Mouse (Mus musculus): ENCODE measurements around the gene Dnajb1. TPM values are rescaled to one million over a fixed set of nuclear protein-coding genes. Genes with fewer than 3 reads are reported as not detected.

The Dnajb1 gene
- total RNA-seq, 2 experiments from 2014 or later: 5.2 to 5.8 TPM

DNA sequence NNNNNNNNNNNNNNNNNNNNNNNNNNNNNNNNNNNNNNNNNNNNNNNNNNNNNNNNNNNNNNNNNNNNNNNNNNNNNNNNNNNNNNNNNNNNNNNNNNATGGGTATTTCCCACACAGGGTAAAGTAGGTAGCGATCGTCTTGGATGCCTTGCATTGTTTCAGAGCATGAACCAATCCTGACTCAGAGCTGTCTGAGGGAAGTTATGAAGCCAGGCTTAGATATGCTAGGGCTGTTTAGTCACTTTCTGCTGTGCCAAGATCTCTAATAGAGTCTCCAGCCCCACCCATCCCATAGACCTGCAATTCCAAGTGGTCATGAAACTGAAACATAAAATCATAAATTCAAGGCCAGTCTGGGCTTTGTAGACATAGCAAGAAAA, 5.4 kb upstream of the Dnajb1 start:
- no peak for DNase-seq
- intact Hi-C loops (cut with DNase I): no loop called here

DNA sequence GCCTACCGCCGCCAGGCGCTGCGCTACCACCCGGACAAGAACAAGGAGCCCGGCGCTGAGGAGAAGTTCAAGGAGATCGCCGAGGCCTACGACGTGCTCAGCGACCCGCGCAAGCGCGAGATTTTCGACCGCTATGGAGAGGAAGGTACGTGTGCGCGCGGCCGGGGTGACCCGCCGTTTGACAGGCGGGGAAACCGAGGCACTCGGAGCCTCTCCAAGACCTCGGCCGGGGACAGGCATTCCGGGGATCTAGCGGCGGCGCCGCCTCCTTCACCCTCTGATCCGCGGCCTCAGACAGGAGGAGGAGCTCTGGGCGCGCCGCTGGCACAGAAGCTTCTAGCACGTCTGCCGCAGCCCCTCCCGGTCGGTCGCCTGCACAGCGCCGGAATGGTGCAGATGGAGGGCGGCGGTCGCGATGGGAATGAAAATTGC, 421 bp downstream of the Dnajb1 start:
- peak in 1 of 2 experiments; percentile 73 for DNase-seq
- intact Hi-C loops (cut with DNase I): loop anchor here (5.0 kb wide), 1 partner anchor 41 kb away; the partner anchor contains the start of gene Ndufb7

DNA sequence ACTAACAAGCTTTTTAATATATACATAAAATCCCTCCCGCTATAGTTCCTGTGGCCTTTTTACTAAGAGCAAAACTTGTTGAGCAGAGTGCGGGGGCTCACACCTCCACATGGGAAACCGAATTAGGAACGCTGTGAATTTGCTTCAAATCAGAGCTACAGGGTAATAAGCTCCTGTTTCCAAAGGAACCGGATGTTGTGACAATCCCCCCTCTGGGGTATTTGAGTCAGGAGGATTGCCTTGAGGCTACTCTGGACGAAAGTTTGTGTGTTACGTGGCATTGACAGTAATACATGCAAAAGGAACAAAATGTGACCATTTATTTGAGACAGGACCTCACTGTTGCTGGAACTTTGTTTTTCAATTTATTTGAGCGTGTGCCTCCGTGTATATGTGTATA, 1.1 kb downstream of the Dnajb1 start:
- no peak for DNase-seq
- intact Hi-C loops (cut with DNase I): loop anchor here (5.0 kb wide), 1 partner anchor 42 kb away; the partner anchor contains the start of gene Ndufb7

DNA sequence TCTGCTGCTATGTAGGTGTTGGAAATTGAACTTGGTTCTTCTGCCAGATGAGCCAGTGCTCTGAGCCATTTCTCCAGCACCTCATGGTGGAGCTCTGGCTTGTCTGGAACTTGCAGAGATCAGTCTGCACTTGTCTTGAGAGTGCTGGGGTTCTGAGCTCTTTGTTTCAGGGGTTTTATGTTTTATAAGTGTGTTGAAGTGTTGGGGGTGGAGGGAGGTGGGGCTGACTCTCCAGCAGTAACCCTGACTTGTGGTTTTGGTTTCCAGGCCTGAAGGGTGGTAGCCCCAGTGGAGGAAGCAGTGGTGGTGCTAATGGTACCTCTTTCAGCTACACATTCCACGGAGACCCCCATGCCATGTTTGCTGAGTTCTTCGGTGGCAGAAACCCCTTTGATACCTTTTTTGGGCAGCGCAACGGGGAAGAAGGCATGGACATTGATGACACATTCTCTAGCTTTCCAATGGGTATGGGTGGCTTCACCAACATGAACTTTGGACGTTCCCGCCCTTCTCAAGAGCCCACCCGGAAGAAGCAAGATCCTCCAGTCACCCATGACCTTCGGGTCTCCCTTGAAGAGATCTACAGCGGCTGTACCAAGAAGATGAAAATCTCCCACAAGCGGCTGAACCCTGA, 1.7 kb downstream of the Dnajb1 start:
- intact Hi-C loops (cut with DNase I): loop anchor here (5.0 kb wide), 1 partner anchor 42 kb away; the partner anchor contains the start of gene Ndufb7
- DNase-seq: no peak

DNA sequence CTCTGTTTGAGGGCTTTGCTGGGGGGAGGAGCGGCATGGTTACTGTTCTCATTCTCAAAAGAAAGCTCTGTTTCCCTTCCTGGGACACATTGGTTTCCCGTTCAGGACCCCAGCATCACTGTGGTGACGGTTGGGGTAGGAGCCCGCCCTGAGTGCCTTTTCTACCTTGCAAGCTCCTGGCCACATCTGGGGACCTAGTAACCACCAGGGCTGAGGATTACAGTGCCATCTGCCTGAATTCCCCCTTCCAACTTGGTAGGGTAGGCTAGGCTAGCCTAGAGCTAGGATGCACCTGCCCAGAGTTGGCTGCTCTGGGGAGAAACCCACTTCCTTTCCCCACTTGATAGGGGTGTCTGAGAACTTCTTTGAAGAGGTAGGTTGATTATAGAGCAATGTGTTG, 3.9 kb downstream of the Dnajb1 start:
- DNase-seq: no peak
- intact Hi-C loops (cut with DNase I): no loop called here

DNA sequence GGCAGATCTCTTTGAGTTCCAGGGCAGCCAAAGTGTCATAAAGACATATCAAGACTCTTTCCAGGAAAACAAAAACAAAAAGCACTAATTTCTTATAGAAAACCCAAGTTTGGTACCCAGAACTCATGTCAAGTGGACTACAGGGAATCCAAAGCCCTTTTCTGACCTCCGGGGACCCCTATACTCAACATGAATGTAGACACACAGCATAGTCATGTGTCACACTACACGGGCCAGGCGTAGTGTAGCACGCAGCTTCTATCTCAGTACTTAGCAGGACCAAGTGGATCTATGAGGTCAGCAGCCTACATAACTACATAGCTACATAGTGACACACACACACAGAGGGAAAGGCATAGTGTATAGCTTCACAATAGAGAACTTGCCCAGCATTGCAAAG, 5.7 kb downstream of the Dnajb1 start:
- DNase-seq: no peak
- intact Hi-C loops (cut with DNase I): no loop called here

DNA sequence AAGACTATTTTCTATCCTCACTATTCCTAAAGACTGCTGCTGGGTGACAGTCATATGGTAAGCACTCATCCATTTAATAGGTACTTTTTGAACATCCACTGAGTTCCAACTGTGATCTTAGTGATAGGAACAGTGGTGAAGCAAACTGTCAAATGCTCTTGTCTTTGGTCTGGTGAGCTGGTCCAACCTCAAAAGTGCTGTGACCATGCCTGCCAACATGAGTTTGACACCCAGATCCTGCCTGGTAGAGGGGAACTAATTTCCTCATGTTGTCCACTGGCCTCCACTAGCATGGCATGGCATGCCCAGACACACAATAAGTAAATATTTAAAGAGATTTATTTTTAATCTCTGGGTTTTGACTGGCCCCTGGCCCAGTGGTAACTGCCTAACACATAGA, 8.6 kb downstream of the Dnajb1 start:
- intact Hi-C loops (cut with DNase I): no loop called here
- no peak for DNase-seq

DNA sequence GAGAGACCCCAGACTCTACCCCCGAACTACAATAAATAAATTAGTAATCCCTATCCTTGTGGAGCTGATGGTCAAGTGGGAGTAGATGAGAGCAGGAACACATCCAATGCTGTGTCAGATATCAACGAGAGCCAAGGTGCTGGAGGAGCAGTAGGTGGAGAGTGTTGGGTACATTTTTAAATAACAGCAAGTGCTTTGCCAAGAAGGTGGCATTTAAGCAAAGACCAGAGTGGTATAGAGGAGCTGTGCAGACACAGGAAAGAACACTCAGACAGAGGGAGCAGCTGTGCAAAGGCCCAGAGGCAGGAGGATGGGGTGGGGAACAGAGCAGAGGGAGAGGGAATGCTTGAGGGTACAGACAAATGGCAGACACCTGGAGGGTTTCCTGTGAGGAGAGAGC, 9.1 kb downstream of the Dnajb1 start:
- intact Hi-C loops (cut with DNase I): no loop called here
- DNase-seq: no peak

DNA sequence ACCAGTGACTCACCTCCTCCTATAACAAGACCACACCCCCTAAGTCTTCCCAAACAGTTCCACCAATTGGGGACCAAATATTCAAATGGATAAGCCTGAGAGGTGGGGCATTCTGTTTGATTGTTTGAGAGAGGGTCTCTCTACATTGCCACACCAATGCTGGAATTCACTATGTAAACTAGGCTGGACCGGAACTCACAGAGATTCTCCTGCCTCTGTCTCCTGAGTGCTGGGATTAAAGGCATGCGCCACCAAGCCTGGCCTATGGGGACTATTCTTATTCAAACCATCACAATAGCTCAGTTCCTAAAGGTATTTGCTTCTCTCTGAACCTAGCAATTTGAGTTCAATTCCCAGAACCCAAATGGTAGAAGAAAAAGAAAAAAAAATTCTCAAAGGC, 10.6 kb downstream of the Dnajb1 start:
- intact Hi-C loops (cut with DNase I): no loop called here
- no peak for DNase-seq

DNA sequence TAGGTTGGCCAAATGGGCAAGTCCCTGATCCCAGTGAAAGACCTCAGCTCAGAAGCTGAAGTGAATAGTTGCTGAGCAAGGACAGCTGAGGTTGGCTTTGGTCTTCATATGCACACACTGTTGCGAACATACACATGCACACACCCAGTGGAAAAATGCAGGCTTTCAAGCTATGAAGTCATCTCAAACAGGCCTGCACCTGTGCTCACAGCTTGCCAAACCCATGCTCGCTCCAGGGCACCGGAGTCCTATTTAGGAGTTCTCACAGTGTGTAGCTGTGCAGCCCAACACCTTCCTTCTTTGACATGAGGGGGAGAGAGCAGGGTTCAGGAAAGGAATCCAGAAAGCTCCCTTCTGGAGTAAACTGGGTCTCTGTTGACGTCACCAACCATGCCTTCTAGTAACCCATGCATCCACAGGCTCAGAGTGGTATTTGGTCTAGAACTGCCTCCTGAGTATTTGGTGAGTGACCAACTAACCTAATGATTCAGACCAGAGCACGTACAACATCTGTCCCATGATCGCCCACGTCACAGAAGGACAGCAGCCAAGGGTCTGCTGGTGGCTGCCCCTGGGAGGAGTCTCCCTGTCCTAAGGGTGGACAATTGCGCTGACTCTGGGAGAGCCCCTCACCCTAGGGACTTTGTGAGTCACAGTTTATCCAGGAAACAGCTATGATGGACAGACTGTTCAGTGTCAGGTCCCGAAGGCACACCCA, 11.7 kb downstream of the Dnajb1 start:
- intact Hi-C loops (cut with DNase I): no loop called here
- DNase-seq: no peak

DNA sequence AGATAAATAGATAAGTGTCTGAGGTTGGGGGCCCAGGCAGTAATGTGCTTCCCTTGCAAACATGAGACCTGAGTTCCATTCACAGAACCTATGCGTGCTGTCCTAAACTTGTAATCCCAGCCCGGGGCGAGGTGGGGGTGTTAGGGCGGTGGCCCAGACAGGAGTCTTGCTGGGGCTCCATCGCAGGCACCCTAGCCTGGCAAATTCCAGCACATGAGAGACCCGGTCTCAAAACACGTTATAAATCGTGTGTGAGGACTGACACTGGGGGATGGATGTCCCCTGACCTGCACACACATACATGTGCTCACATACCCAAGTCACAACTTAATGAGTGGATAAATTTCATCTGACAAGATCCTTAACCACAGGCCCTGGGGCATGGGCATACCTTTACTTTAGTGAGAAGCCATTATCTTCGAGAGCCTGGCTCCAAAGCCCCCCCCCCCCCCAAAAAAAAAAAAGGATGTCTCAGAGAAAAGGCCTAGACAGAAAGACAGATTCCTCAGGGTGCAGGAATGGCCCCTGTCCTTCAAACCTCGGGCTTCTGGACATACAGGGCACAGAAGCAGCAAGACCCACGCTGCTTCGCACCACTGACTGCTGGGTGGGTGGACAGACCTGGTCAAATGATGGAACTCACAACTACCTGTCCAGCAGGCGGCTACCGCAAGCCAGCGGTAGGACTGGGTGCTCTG, 13.8 kb downstream of the Dnajb1 start:
- no peak for DNase-seq
- intact Hi-C loops (cut with DNase I): no loop called here

DNA sequence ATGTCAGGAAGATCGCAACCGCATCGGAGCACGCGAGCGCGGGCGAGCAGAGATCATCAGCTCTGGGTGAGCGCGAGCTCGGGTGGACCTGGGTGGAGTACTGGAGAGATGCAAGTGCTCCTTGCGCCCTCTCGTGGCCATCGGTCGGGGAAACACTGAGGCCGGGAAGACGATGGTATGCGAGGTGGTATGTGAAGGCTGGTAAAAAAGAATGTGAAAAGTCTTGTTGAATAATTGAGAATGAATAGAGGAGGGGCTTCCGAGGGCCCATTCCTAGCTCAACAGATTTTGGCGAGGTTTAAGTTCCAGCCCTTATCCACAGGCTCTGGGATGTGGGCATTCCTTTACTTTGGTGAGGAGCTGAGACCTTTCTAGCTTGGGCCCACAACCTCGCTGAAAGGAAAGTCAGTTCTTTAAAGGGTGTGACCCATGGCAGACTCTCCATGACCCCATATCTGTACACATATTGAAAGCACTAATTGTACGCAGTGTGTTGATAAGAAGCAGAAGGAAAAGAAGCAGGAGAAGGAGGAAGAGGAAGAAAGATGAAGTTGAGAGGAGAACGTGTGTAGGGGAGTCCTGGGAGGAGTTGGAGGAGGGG, 14.5 kb downstream of the Dnajb1 start:
- DNase-seq: peak; percentile 76 to 80
- intact Hi-C loops (cut with DNase I): no loop called here

DNA sequence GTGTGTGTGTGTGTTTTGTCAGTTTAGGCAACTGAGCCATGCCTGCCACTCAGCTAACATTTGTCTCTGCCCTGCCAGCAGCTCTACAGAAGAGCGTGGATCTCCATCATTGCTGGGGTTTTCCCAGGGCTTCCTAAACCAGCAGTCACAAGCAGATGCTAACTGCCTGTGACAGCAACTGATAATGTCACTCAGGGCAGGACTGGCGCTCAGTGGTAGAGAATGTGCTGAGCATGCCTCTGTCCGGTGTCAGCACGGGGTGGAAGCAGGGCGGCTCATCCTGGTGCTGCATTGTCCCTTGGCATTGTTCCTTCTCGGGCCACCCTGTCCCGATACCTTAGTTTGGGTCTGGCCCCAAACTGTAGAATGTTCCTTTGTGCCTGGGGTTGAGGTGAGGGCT, 15.6 kb downstream of the Dnajb1 start:
- no peak for DNase-seq
- intact Hi-C loops (cut with DNase I): no loop called here

DNA sequence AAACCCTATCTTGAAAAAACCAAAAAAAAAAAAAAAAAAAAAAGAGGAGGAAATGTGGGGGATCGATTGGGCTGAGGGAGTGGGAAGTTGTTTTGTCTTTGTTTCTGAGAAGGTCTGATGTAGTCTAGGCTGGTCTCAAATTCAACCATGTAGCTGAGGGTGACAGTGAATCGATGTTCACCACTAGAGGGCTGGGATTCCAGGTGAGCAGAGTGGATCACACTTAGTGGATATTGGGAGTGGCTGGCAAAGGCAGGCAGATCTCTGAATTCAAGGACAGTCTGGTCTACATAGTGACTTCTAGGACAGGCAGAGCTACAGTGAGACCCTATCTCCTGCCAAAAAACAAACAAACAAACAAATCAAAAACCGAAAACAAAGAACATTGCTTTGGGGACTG, 16.7 kb downstream of the Dnajb1 start:
- DNase-seq: no peak
- intact Hi-C loops (cut with DNase I): no loop called here

DNA sequence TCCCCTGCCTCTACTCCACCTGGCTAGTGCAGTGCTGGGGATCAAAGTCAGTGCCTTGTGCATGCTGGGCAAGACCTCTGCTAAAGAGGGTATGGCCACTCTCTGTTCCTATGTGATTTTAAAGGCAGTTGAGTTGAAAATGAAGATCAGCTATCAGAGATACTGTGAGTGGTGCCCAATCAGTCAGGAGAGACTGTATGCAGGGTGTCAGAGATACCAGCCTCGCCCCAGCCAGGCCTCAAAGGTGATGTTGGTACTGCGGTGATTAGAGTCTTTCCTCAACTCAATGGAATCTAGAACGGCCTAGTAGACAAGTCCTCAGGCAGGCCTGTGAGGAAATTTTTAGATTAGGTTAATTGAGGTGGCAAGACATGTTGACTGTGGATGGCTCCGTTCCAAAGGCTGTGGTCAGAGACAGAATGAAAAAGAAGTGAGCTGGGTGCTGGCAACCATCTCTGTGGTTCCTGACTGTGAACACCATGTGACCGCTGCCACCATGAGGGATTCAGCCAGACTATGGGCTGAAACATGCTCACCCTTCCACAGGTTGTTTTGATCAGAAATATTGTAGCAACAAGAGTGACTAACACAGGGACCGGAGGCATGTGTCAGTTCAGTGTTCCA, 17.8 kb downstream of the Dnajb1 start:
- no peak for DNase-seq
- intact Hi-C loops (cut with DNase I): no loop called here

DNA sequence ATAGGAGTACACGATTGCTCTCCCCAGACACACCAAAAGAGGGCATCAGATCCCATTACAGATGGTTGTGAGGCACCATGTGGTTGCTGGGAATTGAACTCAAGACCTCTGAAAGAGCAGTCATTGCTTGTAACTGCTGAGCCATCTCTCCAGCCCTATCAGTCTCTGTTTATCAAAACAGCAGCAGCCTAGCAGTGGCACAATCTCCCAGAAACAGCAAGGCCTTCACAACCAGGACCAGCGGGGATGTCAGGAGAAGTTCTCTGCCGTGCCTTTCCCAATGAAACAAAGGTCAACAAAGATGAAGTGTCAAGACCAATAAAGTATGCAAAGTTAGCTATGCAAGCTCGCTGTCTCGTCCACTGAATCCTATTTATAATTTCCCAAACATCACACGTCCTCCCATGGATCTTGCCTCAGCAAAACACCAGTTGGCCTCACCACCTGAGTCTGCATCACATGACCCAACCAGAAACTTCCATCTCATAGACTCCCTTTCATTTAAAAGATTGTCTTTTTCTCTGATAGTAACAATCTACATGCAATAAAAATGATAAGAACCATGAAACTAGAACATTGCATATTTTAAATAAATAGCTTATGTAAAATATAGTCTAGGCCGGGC, 24.2 kb downstream of the Dnajb1 start:
- no peak for DNase-seq
- intact Hi-C loops (cut with DNase I): no loop called here

DNA sequence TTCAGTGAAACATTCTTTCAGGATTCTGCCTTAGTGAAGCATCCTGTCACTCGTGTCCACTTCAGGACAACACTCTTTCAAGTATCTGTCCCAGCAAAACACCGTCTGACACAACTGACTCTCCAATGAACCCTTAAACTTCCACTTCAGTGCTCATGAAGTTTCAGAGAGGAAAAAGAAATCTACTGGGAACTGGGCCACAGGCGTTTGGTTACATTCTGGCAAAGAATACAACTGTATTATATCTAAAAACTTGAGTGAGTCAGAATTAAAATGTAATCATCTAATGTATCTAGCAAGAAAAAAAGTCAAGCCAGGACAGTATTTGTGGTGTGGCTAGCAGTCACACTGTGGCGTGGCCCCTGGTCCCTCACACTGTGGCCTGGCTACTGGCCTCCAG, 30.9 kb downstream of the Dnajb1 start:
- intact Hi-C loops (cut with DNase I): no loop called here
- no peak for DNase-seq

DNA sequence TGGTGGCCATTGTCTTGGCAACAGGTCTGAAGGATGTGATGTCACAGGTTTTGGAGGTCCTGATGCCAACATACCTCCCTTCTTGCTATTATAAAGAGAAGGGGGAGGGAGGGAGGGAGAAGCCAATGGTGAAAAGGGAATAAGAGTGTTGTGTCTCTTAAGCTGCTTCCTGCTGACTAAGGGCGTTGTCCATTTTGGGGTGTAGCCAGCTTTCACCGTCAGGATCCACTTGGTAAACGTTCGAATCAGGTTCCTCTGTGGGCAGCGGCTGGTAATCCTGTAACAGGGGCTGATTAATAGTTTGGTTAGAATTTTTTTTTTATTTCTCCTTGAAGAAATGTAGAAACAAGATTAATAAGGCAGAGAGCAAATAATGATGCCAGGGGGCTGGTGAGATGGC, 31.7 kb downstream of the Dnajb1 start:
- no peak for DNase-seq
- intact Hi-C loops (cut with DNase I): no loop called here

DNA sequence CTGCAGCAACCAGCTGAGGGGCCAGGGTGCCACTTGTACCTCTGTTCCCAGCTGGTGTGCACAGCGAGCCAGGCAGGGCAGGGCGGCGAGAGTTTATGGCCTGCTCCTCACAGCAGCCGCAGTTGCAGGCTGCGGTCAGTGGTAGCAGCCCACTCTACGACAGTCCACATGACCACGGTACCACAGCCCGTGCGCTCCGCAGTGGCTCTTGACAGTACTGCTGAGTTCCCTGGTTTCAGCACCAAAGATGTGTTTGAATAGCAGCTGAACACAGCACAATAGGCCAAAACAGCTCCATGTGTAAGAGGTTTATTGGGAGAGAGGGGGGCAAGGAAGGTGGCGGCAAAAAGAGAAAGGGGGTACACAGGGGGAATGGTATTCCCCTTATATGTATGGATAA, 39.5 kb downstream of the Dnajb1 start:
- intact Hi-C loops (cut with DNase I): no loop called here
- DNase-seq: no peak

DNA sequence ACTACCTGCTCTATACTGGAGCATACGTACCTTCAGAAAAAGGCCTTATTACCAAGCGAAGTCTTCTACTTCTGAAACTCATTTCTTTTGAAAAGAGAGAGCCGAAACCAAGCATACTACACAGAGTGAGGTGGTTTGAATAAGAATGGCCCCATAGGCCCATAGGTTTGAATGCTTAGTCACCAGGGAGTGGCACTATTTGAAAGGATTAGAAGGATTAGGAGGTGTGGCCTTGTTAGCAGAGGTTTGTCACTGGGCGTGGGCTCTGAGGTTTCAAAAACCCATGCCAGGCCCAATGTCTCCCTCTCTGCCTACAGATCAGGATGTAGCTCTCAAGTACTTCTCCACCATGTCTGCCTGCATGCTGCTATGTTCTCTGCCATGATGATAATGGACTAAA, 40.0 kb downstream of the Dnajb1 start:
- intact Hi-C loops (cut with DNase I): no loop called here
- DNase-seq: no peak

All from gastrocnemius, postnatal 36 days (tissue).